Mouse (Mus musculus): ENCODE measurements around the gene Rap1gap. TPM values are rescaled to one million over a fixed set of nuclear protein-coding genes. Genes with fewer than 3 reads are reported as not detected.
A peak's percentile ranks its signal among the peaks of the same experiment; 100 is the strongest.

The Rap1gap gene
- total RNA-seq, 2 experiments from 2014 or later, result 289 to 307 TPM

DNA sequence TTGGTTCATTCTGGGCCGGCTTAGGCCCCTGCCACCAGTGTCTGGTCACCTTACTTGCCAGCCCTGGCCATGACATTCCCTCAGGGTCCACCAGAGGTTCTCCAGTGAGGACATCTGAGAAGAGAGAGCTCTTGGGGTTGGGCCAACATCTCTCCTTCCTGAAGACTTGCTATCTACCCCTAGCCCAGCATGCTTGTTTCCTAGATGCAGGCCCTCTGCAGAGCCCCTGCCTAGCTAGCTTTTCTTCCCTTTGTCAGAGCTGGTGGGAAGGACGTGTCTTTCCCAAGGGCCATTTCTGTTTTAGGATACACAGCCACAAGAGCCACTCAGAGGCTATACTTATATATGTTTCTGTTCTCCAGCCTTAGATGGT is 3.5 kb upstream of the Rap1gap start:
- DNase-seq (ENCODE audit: low spot score in 2 of 2), result no peak

DNA sequence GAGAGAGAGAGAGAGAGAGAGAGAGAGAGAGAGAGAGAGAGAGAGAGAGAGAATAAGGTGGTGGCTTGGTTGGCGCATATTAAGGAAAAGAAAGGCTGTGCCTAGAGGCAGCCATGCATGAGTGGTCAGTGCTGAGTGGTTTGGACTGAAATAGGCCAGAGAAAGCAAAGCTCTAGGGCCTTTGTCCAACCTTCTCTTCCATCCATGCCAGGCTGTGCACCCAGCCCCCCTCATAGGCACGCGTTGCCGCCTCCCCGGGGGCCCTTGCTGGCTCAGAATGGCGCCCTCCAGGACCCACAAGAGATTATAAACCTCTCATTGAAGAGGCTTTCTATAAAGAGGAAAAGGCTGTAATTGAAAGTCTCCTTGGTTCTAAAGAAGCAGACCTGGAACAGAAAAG is 3.0 kb upstream of the Rap1gap start:
- no peak for DNase-seq (ENCODE audit: low spot score in 2 of 2)

DNA sequence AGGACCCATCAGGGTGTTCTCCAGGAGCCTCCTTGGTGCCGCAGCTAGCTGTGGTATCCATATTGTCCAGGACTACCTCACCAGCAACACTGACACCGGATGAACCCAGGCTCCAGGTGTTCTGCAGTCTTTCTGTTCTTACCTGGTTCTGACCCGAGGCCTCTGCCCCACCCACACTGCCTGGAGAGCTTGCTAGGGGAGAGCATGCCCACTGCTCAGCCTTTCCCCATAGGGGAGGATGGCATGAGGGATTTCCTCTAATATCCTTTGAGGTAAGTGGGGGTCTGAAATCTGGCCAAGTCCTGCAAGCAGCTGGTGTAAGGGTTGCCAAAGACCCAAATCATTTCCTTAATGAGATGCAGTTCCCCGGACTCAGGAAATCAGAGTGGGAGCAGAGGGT is 1.0 kb upstream of the Rap1gap start:
- DNase-seq (ENCODE audit: low spot score in 2 of 2), result no peak

DNA sequence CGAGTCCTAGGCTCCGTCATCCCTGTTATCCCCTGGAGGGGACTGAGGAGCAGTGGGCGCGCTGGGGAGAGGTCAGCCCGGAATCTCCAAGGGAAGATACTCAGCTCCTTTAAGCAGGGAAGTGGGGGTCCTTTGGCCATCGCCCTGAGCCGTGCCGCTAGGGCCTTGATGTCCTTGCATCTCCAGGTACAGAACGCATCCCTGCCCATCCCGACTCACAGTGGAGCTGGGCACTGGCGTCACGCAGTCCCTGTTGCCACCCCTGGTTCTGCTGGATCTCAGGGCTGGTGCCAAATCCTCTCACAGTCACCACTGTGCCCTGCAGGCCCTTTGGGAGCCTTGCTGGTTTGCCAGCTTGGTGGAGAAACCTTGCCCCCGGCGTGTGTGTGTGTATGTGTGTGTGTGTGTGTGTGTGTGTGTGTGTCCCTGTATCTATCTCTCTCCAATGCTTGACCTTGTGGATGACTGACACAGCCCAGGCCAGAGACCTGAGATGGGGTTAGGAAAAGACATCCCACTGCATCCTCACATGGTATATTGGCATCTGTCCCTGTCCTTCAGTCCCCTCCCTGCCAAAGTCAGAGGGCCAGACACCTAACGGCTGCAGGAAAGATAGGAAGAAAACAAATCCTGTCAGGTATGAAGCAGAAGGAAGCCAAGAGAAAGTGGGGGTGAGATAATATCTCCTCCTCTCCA is 602 bp downstream of the Rap1gap start:
- peak; percentile 46 to 63 for DNase-seq (ENCODE audit: low spot score in 2 of 2)

DNA sequence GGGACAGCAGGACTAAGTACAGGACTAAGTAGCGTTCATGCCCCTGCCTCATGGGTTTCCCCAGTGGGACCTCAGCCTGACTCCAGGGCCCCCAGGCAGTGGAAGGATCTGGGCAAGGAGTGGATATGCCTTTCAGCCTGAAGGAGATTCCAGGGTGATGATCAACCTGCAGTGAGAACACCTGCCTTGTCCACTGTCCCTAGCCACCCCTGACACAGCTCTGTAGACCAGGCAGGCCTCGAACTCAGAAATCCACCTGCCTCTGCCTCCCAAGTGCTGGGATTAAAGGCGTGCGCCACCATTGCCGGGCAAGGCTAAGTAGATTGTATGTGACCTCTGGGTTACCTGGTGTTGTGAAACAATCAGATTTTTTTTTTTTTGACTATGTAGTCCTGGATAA is 1.3 kb downstream of the Rap1gap start:
- no peak for DNase-seq (ENCODE audit: low spot score in 2 of 2)

DNA sequence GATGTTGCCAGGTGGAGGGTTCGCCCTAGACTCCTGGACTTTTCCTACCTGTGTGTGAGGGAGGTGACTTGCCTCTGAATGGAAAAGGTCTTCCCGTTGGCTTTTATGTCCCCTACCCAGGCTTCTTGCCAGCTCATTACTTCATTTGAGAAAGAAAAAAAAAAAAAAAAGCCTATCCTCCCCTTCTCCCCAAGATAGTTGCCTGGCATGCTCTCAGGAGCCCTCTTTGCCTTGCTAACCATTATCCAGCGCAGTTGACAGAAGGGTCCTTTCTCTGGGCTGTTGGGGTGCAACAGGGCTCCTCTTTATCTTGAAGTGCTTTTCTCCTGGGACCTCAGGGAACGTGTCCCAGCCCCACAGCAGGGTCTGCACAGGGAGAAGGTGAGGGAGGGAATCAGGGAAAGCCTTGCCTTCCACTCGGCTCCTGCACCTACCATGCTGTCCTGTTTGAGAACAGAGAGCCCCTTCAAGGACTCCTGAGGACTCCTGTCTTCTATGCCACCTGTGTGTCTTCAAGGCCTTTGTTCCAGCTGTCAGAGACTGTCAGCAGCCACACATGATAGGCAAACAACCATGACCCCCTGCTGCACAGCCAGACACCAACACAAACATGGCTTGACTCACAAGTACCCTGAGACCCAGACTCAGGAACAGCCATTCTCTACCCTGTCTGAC is 1.9 kb downstream of the Rap1gap start:
- DNase-seq (ENCODE audit: low spot score in 2 of 2), result no peak

DNA sequence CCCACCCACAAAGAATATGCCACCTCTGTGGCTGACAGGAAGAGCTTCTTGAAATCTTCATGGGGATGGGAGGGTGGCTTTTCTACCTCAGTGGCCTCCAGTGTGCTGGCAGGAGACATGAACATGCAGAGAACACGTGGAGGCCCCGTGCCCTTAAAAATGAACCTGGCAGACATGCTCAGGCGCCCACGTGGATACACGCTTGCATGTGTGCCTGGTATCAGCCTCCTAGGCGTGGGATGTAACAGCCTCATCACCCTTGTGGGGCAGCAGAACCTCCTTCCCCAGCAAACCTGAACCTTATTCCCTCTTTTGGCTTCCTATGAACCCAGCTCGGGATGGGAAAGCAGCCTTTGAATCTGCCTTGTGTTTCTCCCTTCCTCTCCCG is 2.4 kb downstream of the Rap1gap start:
- DNase-seq (ENCODE audit: low spot score in 2 of 2), result no peak

DNA sequence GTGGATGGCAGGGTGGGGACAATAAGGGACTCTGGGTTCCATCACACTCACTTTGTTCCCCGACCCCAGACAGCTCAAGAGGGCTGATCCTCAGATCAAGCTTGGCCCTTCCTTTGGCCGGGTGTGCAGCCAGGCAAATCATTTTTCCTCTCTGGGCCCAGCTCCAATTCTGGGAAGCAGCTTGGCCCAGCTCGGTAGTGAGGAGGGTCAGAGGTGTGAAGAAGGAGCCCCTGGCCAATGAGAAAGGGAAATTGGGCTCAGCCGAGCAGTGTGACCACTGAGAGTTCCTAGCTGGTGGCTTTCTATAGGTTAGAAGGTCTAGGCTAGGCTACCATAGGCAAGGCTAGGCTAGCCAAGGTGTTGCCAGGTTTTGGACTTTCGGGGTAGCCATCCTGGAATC is 3.2 kb downstream of the Rap1gap start:
- no peak for DNase-seq (ENCODE audit: low spot score in 2 of 2)

DNA sequence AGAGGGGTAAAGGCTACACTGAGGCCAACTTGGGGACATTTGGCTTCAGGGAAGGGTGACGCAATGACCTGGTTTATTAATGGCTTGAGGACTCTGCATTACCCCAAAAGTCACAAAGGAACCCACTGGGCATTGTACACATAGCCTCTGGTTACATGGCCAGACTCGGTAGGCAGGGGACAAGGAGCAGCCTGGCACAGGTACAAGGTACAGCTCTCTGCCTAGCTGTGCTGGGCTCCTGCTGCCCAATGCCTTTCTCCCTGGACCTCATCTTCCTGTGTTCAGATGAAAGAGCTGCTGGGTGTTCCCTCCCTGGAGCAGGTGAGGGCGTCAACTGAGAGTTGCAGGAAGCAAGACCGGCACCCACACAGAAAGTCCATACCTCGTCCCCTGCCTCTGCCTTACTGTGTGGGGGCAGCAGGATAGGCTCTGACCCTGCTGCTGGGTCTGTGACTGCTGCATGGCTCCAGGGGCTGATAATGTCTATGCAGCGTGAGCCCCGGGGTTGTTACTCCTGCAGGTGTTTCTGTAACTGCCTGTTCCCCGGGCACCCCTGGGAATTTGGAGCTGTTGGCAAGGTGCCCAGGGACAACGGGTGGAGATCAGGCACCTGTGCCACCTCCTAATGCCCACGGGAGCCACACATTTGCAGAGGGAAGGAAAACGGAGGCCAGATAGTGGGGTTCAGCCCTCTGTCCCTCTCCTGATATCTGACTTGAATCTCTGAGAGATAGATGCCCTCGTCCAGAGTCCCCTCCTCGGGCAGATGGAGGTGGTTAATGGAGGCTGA is 7.4 kb downstream of the Rap1gap start:
- no peak for DNase-seq (ENCODE audit: low spot score in 2 of 2)

DNA sequence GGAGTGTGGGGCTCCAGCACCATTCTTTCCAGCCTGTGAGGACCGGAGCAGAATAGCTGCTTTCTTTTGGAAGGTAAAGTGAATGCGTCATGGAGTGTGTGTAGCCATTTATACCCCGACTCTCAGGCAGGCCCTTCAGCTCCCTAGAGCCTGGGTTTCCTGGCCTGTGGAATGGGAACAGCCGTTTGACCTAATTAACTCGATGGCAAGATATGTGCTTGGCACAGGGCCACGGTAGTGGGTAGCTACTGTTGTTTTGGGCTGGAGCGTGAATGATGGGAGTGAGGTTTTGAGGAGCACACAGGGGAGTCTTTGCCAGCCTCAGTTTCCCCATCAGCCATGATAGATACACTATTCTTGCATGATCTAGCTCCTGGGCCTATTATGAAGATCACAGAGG is 11.0 kb downstream of the Rap1gap start:
- no peak for DNase-seq (ENCODE audit: low spot score in 2 of 2)

DNA sequence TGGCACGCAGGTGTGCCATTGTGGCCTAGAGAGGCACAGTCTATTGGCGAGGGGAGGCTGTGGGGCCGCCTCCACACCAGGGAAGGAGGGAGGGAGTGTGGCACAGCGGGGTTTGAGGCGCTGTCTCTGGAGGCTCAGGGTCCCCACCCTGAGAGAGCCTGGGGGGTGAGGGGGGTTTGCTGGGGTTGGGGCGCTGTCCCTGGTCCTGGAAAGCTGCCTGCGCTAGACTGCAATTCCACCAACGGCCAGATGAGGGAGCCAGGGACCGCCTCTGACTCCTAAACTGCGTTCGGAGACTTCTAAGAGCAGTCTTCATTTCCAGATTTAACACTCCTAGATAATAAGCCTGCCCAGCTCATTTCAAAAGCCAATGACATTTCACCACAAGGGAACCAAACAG is 11.5 kb downstream of the Rap1gap start:
- peak; percentile 83 to 87 for DNase-seq (ENCODE audit: low spot score in 2 of 2)

DNA sequence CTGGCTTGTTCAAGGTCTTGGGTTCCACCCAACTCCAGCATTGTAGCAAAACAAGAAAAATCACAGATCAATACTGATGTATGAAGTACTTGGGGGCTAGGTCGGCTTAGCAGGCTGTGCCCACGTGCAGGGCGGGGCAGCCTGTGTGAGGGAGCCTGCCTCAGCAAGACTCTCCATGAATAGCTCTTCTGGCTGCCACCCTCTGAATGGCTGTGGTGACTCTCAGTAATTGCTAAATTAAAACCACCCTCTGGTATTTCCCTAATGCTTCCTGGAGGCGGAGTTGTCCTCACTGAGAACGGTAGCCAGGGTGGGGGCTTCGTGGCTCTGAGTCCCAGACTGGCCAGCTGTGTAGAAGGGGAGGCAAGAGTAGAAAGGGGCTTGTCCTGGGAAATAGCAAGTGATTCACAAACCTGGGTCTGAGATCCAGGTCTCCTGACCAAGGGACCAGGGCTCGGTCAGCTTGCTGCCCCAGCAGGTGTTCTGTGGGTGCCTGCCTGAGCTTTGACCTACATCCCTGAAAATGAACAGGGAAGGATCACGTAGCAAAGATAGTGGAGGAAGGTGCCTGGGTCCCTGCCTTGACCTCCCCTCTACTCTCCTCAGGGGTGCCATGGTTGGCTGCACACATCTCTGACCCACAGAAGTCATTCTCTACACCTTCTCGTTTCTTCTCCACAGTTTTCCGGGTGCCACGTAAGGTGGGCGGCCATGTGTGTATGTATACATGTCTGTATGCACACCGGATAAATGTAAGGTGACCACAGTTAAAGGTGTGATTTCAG is 12.4 kb downstream of the Rap1gap start:
- peak in 1 of 2 experiments; percentile 64 for DNase-seq (ENCODE audit: low spot score in 2 of 2)

DNA sequence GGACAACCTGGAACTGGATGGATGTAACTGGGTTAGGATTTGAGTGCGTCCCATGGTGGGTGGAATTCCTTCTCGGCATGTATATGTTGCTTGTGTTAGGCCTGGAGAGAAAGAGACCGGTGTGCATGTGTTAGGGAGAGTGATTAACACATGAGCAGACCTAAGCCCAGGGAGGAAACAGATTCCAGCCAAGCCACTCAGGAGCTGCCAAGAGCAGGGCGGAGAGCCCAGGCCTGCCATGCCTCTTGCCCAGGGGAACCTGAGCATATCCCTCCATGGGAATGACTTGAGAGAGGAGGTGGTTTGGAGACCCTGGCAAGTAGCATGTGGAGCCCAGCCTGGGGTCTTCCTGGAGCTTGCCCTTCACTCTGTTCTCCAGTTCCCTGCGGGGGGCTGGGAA is 13.4 kb downstream of the Rap1gap start:
- DNase-seq (ENCODE audit: low spot score in 2 of 2), result no peak

DNA sequence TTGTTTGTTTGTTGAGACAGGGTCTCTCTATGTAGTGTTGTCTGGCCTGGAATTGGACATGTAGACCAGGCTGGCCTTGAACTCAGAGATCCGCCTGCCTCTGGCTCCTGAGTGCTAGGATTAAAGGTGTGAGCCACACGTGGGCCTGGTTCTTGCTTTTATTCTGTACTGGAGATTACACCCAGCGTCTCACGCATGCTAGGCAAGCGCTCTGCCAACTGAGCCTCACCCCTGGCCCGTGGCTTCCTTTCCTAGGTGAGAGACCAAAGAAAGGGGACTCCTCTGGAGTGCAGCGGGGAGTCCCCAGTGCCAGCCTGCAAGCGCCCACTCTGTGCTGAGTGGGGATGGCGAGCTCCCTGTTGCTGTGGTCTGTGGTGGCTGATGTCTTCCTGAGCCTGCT is 14.0 kb downstream of the Rap1gap start:
- no peak for DNase-seq (ENCODE audit: low spot score in 2 of 2)

DNA sequence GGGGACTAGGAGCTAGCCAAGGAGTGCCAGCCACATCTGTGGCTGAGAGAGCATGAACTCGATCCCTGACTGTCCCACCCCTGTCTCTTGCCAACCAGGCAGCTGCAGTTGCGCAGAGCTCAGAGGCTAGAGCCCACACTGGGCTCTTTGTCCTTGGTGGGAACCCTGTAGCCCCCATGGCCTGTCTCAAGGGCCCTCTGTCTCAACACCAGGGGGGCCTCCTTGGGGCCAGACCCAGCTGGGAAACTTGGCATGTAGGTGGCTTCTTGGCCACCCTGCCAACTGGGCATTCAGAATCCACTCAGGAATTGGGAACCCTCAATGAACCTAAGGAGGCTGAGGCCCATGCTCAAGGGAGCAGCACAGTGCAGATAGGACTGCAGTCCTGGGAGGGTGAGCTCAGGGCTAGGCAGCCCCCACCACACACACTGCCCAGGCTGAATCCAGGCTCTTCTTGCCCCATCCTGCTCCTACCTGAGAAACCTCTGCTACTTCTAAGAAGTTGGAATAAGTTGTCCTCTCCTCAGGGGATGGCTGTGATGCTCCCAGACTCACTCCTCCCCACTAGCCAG is 15.5 kb downstream of the Rap1gap start:
- no peak for DNase-seq (ENCODE audit: low spot score in 2 of 2)

DNA sequence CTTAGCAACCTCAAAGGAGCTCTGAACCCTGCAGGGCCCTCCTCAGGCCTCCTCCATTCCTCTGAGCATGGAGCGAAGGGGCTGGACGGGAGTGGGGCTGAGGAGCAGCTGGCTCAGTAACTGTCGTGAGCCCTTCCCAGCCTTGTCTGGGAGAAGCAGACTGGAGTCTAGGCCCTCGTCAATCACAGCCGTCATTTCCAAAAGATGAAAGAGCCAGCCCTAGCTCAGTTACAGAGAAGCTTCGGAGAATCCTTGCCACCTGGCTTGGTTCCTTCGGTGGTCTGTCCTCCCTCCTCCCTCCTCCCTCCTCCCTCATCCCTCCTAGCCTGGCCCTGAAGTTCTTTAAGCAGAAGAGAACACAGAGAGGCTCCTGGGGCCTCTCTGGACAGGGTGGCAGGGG is 16.2 kb downstream of the Rap1gap start:
- DNase-seq (ENCODE audit: low spot score in 2 of 2), result no peak

DNA sequence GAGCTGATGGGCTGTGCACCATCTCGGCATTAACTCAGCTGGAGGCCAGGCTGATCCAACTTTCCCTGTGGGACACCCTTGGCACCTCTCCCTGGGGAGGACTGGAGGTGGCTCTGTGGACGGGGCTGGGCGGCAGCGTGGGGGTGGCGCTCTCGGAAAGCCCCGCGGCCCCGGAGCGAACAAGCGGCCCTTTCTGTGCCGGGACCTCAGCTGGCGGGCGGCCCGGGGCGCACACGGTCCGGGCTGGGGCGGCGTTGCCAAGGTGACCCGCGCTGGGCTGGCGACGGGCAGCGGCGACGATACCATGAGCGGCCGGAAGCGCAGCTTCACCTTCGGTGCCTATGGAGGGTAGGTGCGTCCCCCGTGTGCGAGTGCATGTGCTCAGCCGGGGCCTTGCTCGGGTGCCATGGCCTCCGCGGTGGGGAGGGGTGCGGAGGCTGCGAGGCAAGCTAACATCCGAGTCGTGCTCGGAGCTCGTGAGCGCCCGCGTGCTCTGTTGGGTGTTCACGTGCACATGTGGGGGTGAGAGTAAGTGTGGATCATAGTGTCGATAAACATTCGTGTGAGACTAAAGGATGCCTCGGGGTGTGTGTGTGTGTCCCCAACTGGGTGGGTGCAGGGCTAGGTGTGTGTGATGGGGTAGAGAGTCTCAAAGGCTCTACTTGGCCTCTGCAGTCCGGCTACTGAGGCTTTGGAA is 17.0 kb downstream of the Rap1gap start:
- peak; percentile 59 to 80 for DNase-seq (ENCODE audit: low spot score in 2 of 2)

DNA sequence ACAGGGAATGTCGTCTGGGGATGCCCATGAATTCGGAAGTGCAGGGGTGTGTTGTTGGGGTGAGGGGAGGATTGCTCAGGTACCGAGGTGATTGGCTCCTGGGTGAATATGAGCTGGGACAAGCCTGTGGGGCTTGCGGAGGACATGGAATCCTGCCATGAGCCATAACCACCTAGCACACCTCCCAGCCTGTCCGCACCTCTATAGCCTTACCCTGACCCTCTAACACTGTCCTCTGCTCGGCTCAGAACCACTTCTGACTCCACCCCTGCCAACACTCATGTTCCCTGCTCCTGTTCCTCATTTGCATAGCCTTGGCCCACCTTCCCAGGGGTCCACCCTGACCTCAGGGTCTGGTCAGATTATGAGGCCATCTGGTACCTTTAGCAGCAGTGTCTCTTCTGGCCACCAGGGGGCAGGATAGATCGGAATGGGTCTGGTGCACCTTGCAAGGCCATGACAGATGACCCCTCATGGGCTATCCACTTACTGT is 18.5 kb downstream of the Rap1gap start:
- DNase-seq (ENCODE audit: low spot score in 2 of 2), result no peak

DNA sequence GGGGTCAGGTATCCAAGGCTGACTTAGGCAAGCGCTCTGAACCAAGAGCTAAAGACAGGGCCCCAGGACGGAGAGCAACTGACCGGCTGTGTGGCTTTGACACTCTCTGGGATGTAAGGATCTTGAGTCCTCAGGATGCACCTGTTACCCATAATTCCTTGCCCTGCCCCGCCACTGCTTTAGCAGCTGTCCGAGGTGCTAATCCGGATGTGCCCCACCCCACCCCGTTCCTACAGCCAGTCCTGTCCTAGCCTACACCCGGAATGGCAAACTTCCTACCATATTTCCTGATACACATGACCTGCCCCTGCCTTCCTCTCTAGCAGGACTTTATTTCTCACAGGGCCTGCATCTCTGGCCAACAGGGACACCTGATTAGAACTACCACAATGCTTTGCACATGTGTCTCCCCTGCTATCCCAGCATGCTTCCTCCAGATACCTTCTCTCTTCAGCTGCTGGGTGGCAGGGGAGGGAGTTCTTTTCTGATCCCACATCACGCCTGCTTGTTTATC is 20.4 kb downstream of the Rap1gap start:
- DNase-seq (ENCODE audit: low spot score in 2 of 2), result no peak

DNA sequence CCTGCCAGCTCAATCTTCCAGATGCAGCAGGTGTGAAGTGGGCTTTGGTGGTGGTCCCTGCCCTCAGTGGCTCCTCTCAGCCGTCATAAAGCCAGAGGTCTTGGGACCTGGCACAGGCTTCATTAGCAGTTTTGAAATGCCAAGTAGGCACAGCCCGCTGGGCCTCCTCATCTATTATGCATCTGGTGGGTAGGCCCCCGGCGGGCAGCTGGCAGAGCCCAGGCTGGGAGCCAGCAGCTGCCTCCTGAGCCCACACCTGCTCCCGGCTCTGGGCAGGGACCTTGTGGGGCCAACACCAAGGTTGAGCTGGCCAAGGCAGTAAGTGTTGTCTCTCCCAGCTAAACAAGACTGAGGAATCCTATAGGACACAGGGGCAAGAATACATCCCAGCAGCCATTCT is 21.8 kb downstream of the Rap1gap start:
- no peak for DNase-seq (ENCODE audit: low spot score in 2 of 2)

Data from left cerebral cortex, adult 18-20 months (tissue).